Mouse (Mus musculus): ENCODE measurements around the gene Dnah7a.

- no peak for TF ChIP-seq POLR2A (IDR thresholded peaks at IDR 0.05; ENCODE audit: insufficient read depth, low read depth, low read length)
- no peak for TF ChIP-seq CTCF (IDR thresholded peaks at IDR 0.05; ENCODE audit: insufficient read depth, low read depth, low read length)
These were observed 9.5 kb upstream of the Dnah7a start for GRCm38 (mm10) chr1:53715966-53716515.
